Mouse (Mus musculus) cerebellum, adult 2 months (tissue): ENCODE results near the gene Fdps. TPM values are rescaled to one million over a fixed set of nuclear protein-coding genes. Genes with fewer than 3 reads are reported as not detected.
A peak's percentile ranks its signal among the peaks of the same experiment; 100 is the strongest.

Source experiments
- DNase-seq, 2 experiments: peaks; one replicate each; pipeline ENCODE4 v3.0.0; 2021
- H3K27ac ChIP-seq: fragments of 200-500 bp; 2 replicates; pipeline ENCODE4 v1.5.1; 2012; ENCODE audit warnings: low read length, control low read depth, inconsistent platforms; ENCODE audit not compliant: insufficient read depth
- H3K27me3 ChIP-seq: fragments of 200-500 bp; 2 replicates; pipeline ENCODE4 v1.6.1; 2012; ENCODE audit warnings: inconsistent platforms, mild to moderate bottlenecking, low read length, moderate library complexity; ENCODE audit not compliant: control insufficient read depth, insufficient read depth
- H3K4me1 ChIP-seq: fragments of 200-500 bp; 2 replicates; pipeline ENCODE4 v1.6.1; 2011; ENCODE audit warnings: low read length; ENCODE audit not compliant: control insufficient read depth, insufficient read depth
- H3K4me3 ChIP-seq: fragments of 200-500 bp; replicated peaks from 2 replicates; pipeline ENCODE3; 2011; ENCODE audit warnings: mild to moderate bottlenecking, low read depth, low read length, control low read depth; ENCODE audit not compliant: insufficient read depth
- CTCF ChIP-seq: fragments of 200-500 bp; IDR thresholded peaks from 2 replicates; pipeline ENCODE4 v1.5.1; 2011; ENCODE audit warnings: low read depth, mild to moderate bottlenecking, control low read depth, low read length, moderate library complexity, borderline replicate concordance; ENCODE audit not compliant: insufficient read depth
- POLR2A ChIP-seq: fragments of 200-500 bp; IDR thresholded peaks from 2 replicates; pipeline ENCODE4 v1.6.1; 2011; ENCODE audit warnings: low read length, control low read depth, borderline replicate concordance; ENCODE audit not compliant: insufficient read depth
- WGBS: fragments of 180-500 bp; shearing (Covaris S2); methylation state at CpG from one replicate; pipeline ENCODE4 v1.1.7; 2018; 5-methylcytosine and 5-hydroxymethylcytosine counted together
- polyA plus RNA-seq: library from polyadenylated mRNA; depleted of rRNA; stranded (reverse); fragments of >200 nt; gene quantifications from 2 replicates; pipeline ENCODE4 v1.2.3, GENCODE M21; 2012; rRNA removed

Fdps gene
- 107 and 113 TPM in 2 replicates for polyA plus RNA-seq

DNA sequence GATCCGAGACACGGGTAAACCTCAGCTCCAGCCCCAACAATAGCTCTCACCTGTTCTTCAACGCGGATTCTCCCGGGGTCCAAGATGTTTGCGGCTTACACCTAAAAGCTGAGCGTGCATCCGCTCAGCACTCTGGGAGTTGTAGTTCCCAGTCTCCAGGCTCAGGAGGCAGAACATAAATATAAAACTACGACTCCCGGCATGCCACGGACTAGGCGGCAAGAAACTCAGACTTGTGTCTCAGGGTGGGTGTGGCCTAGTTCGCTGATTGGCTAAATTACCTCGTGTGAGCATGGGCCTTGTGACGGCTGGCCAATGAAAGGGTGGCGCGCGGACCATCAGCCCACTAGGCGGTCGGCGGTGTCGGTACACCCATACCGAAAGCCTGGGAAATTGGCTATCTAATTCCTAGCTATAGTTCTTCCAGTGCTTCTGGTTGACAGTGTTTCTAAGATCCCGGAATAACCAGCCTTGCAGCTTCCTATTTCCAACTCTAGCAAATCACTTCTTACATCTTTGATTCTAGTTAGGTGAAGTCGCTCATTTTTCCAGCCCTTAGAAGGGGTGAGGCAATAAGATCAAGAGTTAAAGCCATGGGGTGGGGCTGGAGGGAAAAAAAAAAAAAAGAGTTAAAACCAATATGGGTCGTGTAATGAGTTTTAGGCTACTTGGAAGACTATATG is at the start of gene Fdps:
Fdps (minus strand) TSS at position 148 of the 683 bp plus-strand sequence.
- under 1% methylated on average over 26 of the region's 26 CpGs for WGBS
- no peaks in the 10 kb centered on the region for H3K27me3 ChIP-seq
- H3K27ac ChIP-seq: no peak within 1 kb of the TSS
- peak within 1 kb of the TSS; percentile 98 for H3K4me3 ChIP-seq
- peak; percentile 94 to 99 for DNase-seq
- TF ChIP-seq CTCF: no peak
- peak; percentile 44; the same call in 1 of the 2 replicates for TF ChIP-seq POLR2A
- H3K4me1 ChIP-seq: no peaks in the 10 kb centered on the region

- TF ChIP-seq POLR2A: no peak
- TF ChIP-seq CTCF: no peak
- H3K27ac ChIP-seq: no peak overlapping the region
- H3K4me1 ChIP-seq: no peaks in the 10 kb centered on the region
- WGBS: 81% methylated on average over 14 of the region's 14 CpGs
- no peaks in the 10 kb centered on the region for H3K27me3 ChIP-seq
- no peak overlapping the region for H3K4me3 ChIP-seq
- DNase-seq: no peak
Observed at GRCm38 (mm10) chr3:89148567-89148966, 46.8 kb upstream of the Fdps start.

GRCm38 (mm10) chr3:89147979-89148311 is 46.2 kb upstream of the Fdps start:
- Histone ChIP-seq H3K4me1 (no peaks in the 10 kb centered on the region), H3K4me3 (no peak overlapping the region), H3K27ac (no peak overlapping the region), H3K27me3 (no peaks in the 10 kb centered on the region)
- 26% methylated on average over 15 of the region's 15 CpGs for WGBS
- DNase-seq: no peak
- TF ChIP-seq POLR2A: no peak

GRCm38 (mm10) chr3:89147101-89147978 is 45.6 kb upstream of the Fdps start:
- no peak overlapping the region for H3K4me3 ChIP-seq
- TF ChIP-seq POLR2A: no peak
- no peak for TF ChIP-seq CTCF
- no peaks in the 10 kb centered on the region for H3K27me3 ChIP-seq
- DNase-seq: peak in 1 of 2 experiments; percentile 26
- H3K27ac ChIP-seq: no peak overlapping the region
- WGBS: 34% methylated on average over 26 of the region's 26 CpGs
- no peaks in the 10 kb centered on the region for H3K4me1 ChIP-seq

- Histone ChIP-seq H3K4me3 (no peak overlapping the region), H3K27ac (no peak overlapping the region), H3K4me1 (no peaks in the 10 kb centered on the region), H3K27me3 (no peaks in the 10 kb centered on the region)
- no peak for DNase-seq
- TF ChIP-seq CTCF: no peak
- no peak for TF ChIP-seq POLR2A
- WGBS: 50% methylated on average over 8 of the region's 8 CpGs
Observed at GRCm38 (mm10) chr3:89145566-89145965, 43.8 kb upstream of the Fdps start.

GRCm38 (mm10) chr3:89144821-89145220 is 43.1 kb upstream of the Fdps start:
- WGBS: 40% methylated on average over 10 of the region's 10 CpGs
- no peaks in the 10 kb centered on the region for H3K27me3 ChIP-seq
- TF ChIP-seq POLR2A (no peak), CTCF (no peak)
- H3K4me3 ChIP-seq: no peak overlapping the region
- no peak for DNase-seq
- H3K27ac ChIP-seq: no peak overlapping the region
- H3K4me1 ChIP-seq: no peaks in the 10 kb centered on the region

- Histone ChIP-seq H3K4me3 (no peak overlapping the region), H3K27me3 (no peaks in the 10 kb centered on the region), H3K27ac (no peak overlapping the region), H3K4me1 (peaks cover 3% of the 10 kb centered on the region)
- 36% methylated on average over 9 of the region's 9 CpGs for WGBS
- DNase-seq: no peak
- TF ChIP-seq CTCF (no peak), POLR2A (no peak)
Observed at GRCm38 (mm10) chr3:89136365-89136764, 34.6 kb upstream of the Fdps start.

DNA sequence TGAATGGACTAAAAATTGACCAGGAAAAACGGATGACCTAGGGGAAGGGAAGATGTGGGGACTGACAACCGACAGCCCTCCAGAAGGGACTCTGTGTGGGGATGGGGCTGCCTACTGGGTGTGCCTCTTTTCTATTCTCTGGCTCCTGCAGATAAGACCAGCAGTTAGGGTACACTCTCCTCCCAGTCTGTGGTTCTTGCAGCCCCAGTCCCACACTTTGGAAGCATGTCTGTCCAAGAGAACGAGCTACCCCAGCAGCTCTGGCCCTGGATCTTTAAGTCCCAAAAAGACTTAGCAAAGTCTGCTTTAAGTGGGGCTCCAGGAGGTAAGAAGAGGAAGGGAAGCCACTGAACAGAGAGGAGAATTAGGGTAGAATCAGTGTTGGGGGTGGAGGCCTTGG is 34.2 kb upstream of the Fdps start, which contains the start of gene Pklr:
Pklr (plus strand) TSS at position 185 of the 400 bp plus-strand sequence.
- no peak for TF ChIP-seq POLR2A
- no peak for TF ChIP-seq CTCF
- WGBS: 58% methylated on average over 3 of the region's 3 CpGs
- Histone ChIP-seq H3K4me3 (no peak within 1 kb of the TSS), H3K4me1 (peaks cover 3% of the 10 kb centered on the region), H3K27ac (no peak within 1 kb of the TSS), H3K27me3 (no peaks in the 10 kb centered on the region)
- DNase-seq: no peak
